Mouse (Mus musculus): ENCODE measurements around the gene Spg20.

- TF ChIP-seq CTCF (IDR thresholded peaks at IDR 0.05; ENCODE audit: insufficient read depth, low read depth, low read length) (no peak), POLR2A (IDR thresholded peaks at IDR 0.05; ENCODE audit: insufficient read depth, low read depth, low read length) (no peak)
Measured at GRCm38 (mm10) chr3:55098014-55098413, 13.9 kb upstream of the Spg20 start.
